Mouse (Mus musculus): ENCODE data around the gene Clasrp.

DNA sequence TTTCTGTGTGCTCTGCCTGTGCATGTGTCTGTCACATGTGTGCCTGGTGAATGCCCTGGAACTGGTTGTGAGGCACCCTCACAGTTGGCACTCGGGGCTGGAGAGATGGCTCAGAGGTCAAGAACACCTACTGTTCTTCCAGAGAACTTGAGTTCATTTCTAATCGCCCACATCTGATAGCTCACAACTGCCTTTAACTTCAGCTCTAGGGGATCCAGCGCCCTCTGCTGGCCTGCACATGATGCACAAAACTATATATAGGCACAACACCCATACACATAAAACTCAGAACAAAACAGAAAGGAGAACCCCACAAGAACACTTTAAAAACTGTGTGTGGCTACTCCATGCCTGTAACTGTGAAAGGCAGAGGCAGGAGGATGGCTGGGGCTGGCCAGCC is 15.1 kb downstream of the Clasrp start:
- TF ChIP-seq CTCF (conservative IDR thresholded peaks at IDR 0.05; ENCODE audit: insufficient read depth, insufficient read length, low read depth, low read length) (peak; percentile 62), POLR2A (IDR thresholded peaks at IDR 0.05; ENCODE audit: low read depth, low read length) (no peak)
